Mouse (Mus musculus) liver, embryonic 16.5 days (tissue): Measurements from ENCODE around the gene Eif1ad. TPM values are rescaled to one million over a fixed set of nuclear protein-coding genes. Genes with fewer than 3 reads are reported as not detected.
A peak's percentile ranks its signal among the peaks of the same experiment; 100 is the strongest.

Source experiments
- ATAC-seq: fragments of 200-750 bp; cut with Nextera tagmentation; 2 replicates; pipeline ENCODE4 v1.8.0; 2017; ENCODE audit warnings: low read depth, mild to moderate bottlenecking, moderate number of reproducible peaks, moderate library complexity
- H3K27ac ChIP-seq: fragments of 300-500 bp; sonication (generic); 2 replicates; pipeline ENCODE4 v1.5.1; 2014; ENCODE audit warnings: mild to moderate bottlenecking, low read length
- H3K27me3 ChIP-seq: fragments of 300-500 bp; sonication (generic); 2 replicates; pipeline ENCODE4 v1.6.1; 2014; ENCODE audit warnings: low read depth, low read length, mixed read lengths; ENCODE audit not compliant: control insufficient read depth, insufficient read depth
- H3K36me3 ChIP-seq: fragments of 300-500 bp; sonication (generic); 2 replicates; pipeline ENCODE4 v1.6.1; 2014; ENCODE audit warnings: mild to moderate bottlenecking; ENCODE audit not compliant: control insufficient read depth, insufficient read depth
- H3K4me1 ChIP-seq: fragments of 300-500 bp; sonication (generic); 2 replicates; pipeline ENCODE4 v1.6.1; 2014; ENCODE audit warnings: low read depth, low read length, mixed read lengths; ENCODE audit not compliant: control insufficient read depth
- H3K4me2 ChIP-seq: fragments of 300-500 bp; sonication (generic); 2 replicates; pipeline ENCODE4 v1.6.1; 2014; ENCODE audit warnings: low read depth, low read length, mixed read lengths
- H3K4me3 ChIP-seq: fragments of 300-500 bp; sonication (generic); 2 replicates; pipeline ENCODE4 v1.5.1; 2014; ENCODE audit warnings: low read depth, mild to moderate bottlenecking, low read length
- H3K9ac ChIP-seq: fragments of 300-500 bp; sonication (generic); 2 replicates; pipeline ENCODE4 v1.6.1; 2014; ENCODE audit warnings: low read depth, low read length
- H3K9me3 ChIP-seq: fragments of 300-500 bp; sonication (generic); replicated peaks from 2 replicates; pipeline ENCODE4 v1.6.1; 2016; ENCODE audit warnings: low read length; ENCODE audit not compliant: control insufficient read depth
- WGBS: fragments of 180-500 bp; shearing (Covaris S2); extraction: QIAGEN DNeasy Blood & Tissue Kit; methylation state at CpG from one replicate; pipeline ENCODE4 v1.1.7; 2014; ENCODE audit not compliant: insufficient replicate concordance; 5-methylcytosine and 5-hydroxymethylcytosine counted together
- polyA plus RNA-seq: library from polyadenylated mRNA; unstranded; fragments of >200 nt; fragmentation: Nextera tagmentation; extraction: Ambion mirVana; gene quantifications from 2 replicates; pipeline ENCODE4 v1.2.1, GENCODE M21; 2015

The Eif1ad gene
- 22.4 and 23.5 TPM in 2 replicates for polyA plus RNA-seq

- WGBS = under 1% methylated on average over 89 of the region's 92 CpGs
- ATAC-seq = peak; percentile 91
- H3K36me3 ChIP-seq = peaks cover 30% of the 10 kb centered on the region
Measured at GRCm38 (mm10) chr19:5366175-5367052, at the start of gene Eif1ad. Gene Eif1ad (plus strand): TSS chr19:5366741.

GRCm38 (mm10) chr19:5323801-5324200 lies 42.7 kb upstream of the Eif1ad start:
- Histone ChIP-seq H3K9ac (no peak overlapping the region), H3K9me3 (no peaks in the 10 kb centered on the region), H3K4me1 (no peaks in the 10 kb centered on the region), H3K36me3 (no peaks in the 10 kb centered on the region), H3K27me3 (no peaks in the 10 kb centered on the region), H3K27ac (no peak overlapping the region), H3K4me2 (no peak overlapping the region), H3K4me3 (no peak overlapping the region)
- WGBS = 42% methylated on average over 17 of the region's 17 CpGs
- ATAC-seq = no peak

More at GRCm38 (mm10) chr19:5366175-5367052, at the start of gene Eif1ad:
- Histone ChIP-seq H3K9ac (peak within 1 kb of the TSS; percentile 85), H3K4me2 (peak within 1 kb of the TSS; percentile 90), H3K4me3 (peak within 1 kb of the TSS; percentile 92), H3K4me1 (peaks cover 29% of the 10 kb centered on the region), H3K27ac (peak within 1 kb of the TSS; percentile 91), H3K27me3 (no peaks in the 10 kb centered on the region), H3K9me3 (no peaks in the 10 kb centered on the region)

- Histone ChIP-seq H3K4me3 (no peak overlapping the region), H3K4me2 (no peak overlapping the region), H3K4me1 (no peaks in the 10 kb centered on the region), H3K27me3 (no peaks in the 10 kb centered on the region), H3K9me3 (no peaks in the 10 kb centered on the region), H3K9ac (no peak overlapping the region), H3K36me3 (no peaks in the 10 kb centered on the region), H3K27ac (no peak overlapping the region)
- no peak for ATAC-seq
- 74% methylated on average over 19 of the region's 19 CpGs for WGBS
Measured at GRCm38 (mm10) chr19:5327970-5328369, 38.6 kb upstream of the Eif1ad start.

- Histone ChIP-seq H3K9ac (no peak overlapping the region), H3K27ac (no peak overlapping the region), H3K4me3 (no peak overlapping the region), H3K4me1 (no peaks in the 10 kb centered on the region), H3K4me2 (no peak overlapping the region), H3K36me3 (no peaks in the 10 kb centered on the region), H3K9me3 (no peaks in the 10 kb centered on the region), H3K27me3 (no peaks in the 10 kb centered on the region)
- no peak for ATAC-seq
- WGBS = 66% methylated on average over 5 of the region's 5 CpGs
Measured at GRCm38 (mm10) chr19:5334741-5335140, 31.8 kb upstream of the Eif1ad start.

- no peak for ATAC-seq
- no peak within 1 kb of the TSS for H3K9ac ChIP-seq
- no peak within 1 kb of the TSS for H3K4me3 ChIP-seq
- H3K36me3 ChIP-seq = no peaks in the 10 kb centered on the region
- H3K27ac ChIP-seq = no peak within 1 kb of the TSS
- H3K9me3 ChIP-seq = no peaks in the 10 kb centered on the region
- H3K4me1 ChIP-seq = no peaks in the 10 kb centered on the region
- H3K4me2 ChIP-seq = no peak within 1 kb of the TSS
- H3K27me3 ChIP-seq = no peaks in the 10 kb centered on the region
- 71% methylated on average over 6 of the region's 6 CpGs for WGBS
Measured at GRCm38 (mm10) chr19:5335441-5335840, 31.1 kb upstream of the Eif1ad start, which contains the start of gene Catsper1. Gene Catsper1 (plus strand): TSS chr19:5335741.

GRCm38 (mm10) chr19:5337975-5338374 lies 28.6 kb upstream of the Eif1ad start:
- H3K36me3 ChIP-seq = no peaks in the 10 kb centered on the region
- no peak for ATAC-seq
- H3K4me2 ChIP-seq = no peak overlapping the region
- WGBS = 10% methylated on average over 5 of the region's 5 CpGs
- no peak overlapping the region for H3K27ac ChIP-seq
- no peaks in the 10 kb centered on the region for H3K4me1 ChIP-seq
- no peaks in the 10 kb centered on the region for H3K27me3 ChIP-seq
- H3K4me3 ChIP-seq = no peak overlapping the region
- H3K9me3 ChIP-seq = no peaks in the 10 kb centered on the region
- no peak overlapping the region for H3K9ac ChIP-seq

- WGBS = 68% methylated on average over 7 of the region's 7 CpGs
- Histone ChIP-seq H3K4me3 (no peak overlapping the region), H3K4me2 (no peak overlapping the region), H3K27ac (no peak overlapping the region), H3K27me3 (no peaks in the 10 kb centered on the region), H3K4me1 (no peaks in the 10 kb centered on the region), H3K9me3 (no peaks in the 10 kb centered on the region), H3K9ac (no peak overlapping the region), H3K36me3 (no peaks in the 10 kb centered on the region)
- ATAC-seq = no peak
Measured at GRCm38 (mm10) chr19:5341360-5341759, 25.2 kb upstream of the Eif1ad start.

- H3K27ac ChIP-seq = no peak overlapping the region
- no peak overlapping the region for H3K4me2 ChIP-seq
- ATAC-seq = no peak
- H3K9ac ChIP-seq = no peak overlapping the region
- no peaks in the 10 kb centered on the region for H3K36me3 ChIP-seq
- no peak overlapping the region for H3K4me3 ChIP-seq
- no peaks in the 10 kb centered on the region for H3K27me3 ChIP-seq
- H3K4me1 ChIP-seq = peaks cover 5% of the 10 kb centered on the region; the same call in 1 of the 2 replicates
- WGBS = 60% methylated on average over 6 of the region's 6 CpGs
- no peaks in the 10 kb centered on the region for H3K9me3 ChIP-seq
Measured at GRCm38 (mm10) chr19:5345297-5346131, 21.0 kb upstream of the Eif1ad start.
